Mouse (Mus musculus) brain, embryonic 18.5 days (tissue): Measurements from ENCODE around the gene Pax8.

ENCODE experiments used
- DNase-seq: peaks from one replicate; pipeline ENCODE4 v3.0.0-alpha.2; 2012; ENCODE audit warnings: low read depth, low spot score

The Pax8 gene

DNA sequence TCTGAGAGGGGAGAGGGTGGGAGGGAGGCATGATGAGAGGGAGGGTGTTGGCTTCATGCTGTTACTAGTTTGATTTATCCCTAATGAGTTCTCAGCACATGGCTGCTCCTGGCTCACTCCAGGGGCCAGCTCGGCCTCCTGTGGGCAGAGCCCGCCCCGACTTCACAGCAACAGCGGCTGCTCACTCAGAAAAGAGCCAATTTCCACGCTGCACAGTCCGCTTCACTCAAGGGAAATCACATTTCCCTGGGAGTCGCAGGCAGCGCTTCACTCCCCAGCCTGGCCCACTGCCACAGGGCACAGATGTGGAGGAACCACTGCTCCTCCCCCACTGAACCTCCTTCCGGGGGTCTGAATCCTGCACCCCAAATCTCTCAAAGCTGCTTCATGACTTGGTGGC is 58.7 kb downstream of the Pax8 start:
- DNase-seq: no peak

DNA sequence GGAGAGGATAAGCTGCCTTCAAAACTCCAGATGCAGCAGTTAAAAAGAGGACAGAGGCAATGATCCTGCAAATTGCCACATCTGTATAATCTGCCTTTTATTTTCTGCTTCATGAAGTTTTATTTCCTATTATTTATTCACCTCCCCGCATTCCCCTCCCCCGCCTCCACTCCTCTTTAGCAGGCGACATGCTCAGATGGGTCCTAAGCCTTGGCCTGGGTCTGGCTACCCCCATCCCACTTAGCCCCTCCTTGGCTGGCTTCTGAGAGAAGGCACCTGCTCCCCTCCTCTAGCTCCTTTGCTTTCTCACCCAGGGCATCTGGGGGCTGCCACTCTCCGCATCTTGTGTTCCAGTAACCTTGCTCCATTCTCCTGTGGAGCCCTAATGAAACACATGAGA is 61.7 kb downstream of the Pax8 start:
- DNase-seq: no peak

DNA sequence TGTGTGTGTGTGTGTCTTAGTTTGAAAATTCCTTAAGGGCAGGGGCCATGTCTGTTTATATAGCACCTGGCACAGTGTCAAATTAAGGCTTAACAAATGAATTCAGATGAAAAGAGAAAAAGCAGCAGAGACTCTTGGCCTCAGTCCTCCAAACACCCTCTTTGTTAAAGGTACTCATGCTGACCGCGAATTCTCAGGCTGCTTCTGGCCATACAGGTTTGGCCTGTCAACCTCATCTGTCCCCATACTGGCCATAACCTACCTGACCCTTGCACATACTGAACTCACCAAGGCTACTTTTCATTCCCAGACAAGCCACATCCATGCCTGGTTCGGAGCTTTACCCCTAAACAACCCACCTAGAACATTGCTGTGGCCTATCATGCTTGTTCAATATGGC is 62.2 kb downstream of the Pax8 start:
- DNase-seq: no peak

DNA sequence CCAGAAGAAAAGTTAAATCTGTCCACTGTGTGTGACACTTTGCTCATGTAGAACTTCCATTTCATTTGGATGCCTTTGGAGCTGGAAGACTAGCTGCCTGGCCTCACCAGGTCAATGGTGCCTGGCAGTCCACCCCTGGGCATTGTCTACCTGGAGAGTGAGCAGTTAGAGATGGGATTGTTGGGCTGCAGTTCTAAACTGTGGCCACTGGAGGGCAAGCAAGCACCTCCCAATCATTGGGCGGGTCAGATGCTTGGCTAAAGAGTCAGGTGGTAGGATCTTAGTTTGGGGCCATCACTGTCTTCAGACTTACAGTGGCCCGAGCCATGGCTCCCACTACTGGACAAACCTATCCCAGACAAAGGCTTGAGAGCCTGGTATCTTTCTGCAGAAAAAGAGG is 66.2 kb downstream of the Pax8 start:
- DNase-seq: peak; percentile 26

DNA sequence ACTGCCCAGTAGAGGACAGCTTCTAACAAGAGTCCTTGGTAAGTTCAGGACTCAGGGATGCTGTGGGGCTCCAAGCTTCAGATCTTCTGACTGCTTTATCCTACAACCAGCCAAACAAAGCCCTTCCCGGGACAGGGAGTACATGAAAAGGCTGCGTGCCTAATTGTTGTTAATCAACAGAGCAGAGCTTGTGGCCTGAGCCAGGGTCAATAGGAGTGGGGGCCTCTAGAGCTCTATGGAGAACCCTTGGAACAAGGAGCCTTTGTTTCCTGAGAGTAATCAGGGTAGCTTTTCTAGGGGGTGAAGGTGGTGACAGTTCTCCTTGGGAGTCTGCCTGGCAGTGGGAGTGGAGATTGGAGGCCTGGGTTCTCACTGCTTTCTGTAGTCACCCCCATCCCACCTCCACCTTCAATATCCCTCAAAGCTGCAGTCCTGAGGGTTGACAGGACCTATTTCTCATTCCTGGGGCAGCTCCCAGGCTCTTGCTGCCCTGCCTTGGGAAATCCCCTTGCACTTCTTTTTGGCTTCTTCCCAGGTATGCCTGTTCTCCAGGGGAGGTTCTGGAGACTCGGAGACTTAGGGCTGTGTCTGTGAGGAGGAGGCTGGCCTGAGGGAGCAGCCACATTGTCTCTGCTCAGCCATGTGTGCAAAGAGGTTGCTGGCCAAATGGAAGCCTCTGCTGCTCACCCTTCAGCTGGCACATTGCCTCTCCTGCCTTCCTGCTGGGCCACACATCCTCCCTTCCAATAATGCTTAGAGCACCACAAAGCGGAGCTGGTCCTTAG is 67.5 kb downstream of the Pax8 start:
- DNase-seq: no peak

DNA sequence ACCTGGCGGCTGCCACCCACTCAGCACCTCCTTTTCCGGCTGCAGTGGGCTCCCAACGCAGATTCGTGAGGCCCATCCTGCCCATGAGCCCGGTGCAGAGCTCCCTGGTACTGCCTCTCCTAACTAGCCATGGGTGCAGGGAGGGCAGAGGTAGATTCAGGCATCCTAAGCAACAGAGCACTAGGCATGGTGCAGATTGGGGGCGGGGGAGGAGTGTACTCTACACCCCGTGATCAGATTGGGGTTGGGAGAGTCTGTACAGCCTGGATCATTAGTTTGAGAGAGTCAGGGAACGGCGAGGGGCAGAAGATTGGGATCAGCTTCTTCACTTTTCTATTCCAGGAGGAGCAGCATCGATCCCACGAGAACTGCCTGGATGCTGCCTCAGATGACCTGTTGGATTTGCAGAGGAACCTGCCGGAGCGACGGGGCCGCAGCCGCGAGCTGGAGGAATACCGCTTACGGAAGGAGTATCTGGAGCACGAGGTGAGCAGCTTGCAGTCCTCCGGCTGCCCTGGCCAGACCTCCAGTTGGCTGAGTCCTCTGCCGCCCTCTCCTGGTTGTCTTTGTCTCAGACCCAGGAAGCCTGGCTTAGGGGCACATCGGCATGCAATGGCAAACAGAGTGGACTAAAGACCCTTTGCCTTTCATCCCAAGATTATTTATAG is 69.9 kb downstream of the Pax8 start:
- DNase-seq: peak; percentile 28

DNA sequence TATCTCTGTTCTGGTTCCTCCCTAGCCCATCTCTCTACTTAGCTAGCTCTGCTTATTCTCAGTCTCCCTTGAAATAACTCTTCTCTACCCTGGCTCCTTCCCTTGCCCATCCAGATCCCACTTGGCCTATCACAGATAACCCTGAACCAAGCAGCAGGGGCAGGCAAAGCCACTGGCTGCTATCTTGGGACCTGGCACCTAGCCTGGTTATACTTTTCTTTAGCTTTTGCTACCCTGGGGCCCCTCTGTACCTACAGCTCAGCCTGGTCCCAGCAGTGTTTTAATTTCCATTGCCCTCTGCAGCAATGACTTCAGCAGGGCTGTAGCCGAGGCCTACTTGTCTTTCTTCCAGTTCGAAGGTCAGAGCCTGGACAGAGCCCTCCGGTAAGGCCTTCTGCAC is 74.7 kb downstream of the Pax8 start:
- DNase-seq: no peak

DNA sequence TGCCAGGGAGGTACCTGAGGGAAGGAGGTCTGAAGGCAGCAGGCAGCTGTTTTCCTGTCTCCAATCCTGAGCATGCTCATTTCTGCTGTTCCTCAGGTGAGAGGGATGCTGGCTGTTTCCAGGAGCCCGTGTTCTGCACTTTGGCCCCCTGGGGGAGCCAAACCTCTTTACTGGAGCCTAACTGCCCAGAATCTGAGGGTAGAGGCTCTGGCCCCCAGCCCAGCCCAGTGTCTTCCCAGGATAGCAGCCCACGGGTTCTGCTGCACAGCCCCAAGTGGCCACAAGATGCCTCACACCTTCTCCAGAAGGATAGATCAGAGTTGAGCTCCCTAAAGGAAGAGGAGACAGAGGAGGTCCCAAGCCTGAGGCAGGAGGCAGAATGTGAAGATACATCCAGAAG is 78.3 kb downstream of the Pax8 start:
- DNase-seq: no peak

DNA sequence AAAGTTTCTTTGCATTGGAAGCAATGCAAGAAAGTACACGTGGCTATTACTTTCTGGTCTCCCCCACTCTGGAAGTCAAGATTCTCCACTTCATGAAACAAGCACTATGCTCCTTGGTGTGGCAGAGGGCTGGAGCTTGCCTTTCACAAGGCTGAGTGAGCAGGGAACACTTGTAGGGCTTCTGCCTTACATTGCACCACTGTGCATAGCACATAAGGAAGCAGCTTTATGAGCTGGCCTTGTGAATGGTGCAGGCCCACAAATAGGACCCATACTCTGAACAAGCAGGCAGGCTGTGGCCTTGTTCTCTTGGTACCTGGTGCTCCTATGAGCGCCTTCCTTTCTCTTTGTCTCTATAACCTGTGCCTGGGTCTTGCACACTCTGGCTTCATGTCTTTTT is 82.1 kb downstream of the Pax8 start:
- DNase-seq: no peak

DNA sequence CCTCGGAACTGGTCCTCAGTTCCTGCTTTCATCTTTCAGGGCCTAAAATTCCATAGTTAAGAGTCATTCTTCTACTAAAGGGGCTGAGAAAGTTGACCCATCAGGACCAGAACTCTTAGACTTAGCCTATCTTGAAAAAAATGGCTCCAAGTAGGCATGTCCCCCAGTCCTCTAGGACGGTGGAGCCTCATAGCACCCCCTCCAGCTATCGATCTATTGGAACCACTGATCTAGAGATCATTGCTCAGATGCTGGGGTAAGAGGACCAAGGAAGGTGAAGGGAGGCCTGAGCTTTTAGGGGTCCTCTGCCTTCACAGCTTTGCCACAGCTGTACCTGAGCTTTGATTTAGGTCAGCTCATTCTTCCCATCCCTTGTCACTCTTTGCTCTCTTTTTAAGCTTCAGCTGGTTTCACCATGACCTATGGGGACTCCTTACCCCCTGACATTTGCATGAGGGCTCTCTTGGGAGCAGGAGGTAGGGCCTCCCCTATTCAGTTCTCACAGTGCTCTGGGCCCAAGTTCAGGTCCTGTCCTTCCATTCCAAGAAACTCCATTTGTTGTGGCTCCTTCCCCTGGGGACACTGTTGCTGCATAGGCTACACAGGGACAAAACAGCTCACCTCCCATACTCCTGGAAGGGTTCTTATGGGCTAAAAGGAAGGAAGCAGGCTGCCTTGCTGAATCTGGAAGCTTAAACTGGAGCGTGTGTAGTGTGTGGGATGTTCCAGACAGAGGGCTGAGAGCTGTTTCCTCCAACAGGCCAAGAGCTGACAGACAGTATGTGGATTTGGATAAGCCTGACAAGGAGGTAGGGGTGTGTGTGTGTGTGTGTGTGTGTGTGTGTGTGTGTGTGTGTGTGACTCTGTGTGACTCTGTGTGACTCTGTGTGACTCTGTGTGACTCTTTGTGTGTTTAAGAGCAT is 87.8 kb downstream of the Pax8 start:
- no peak for DNase-seq

DNA sequence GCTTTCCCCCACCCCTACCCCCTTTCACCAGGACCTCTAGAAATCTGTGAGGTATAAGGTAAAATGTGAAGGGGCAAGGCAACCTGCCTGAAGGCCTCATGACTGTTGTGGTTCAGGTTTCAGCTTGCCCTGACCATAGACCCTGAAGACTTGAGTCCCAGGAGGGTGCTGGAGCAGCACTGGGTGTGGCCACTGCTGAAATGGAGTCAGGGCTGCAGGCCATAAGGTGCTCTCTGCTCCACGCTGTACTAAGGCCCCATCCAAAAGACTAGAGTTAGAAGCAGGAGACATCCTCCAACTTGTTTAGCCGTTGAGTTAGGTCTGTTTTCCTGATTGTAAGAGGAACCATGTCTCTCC is 88.5 kb downstream of the Pax8 start:
- DNase-seq: no peak

DNA sequence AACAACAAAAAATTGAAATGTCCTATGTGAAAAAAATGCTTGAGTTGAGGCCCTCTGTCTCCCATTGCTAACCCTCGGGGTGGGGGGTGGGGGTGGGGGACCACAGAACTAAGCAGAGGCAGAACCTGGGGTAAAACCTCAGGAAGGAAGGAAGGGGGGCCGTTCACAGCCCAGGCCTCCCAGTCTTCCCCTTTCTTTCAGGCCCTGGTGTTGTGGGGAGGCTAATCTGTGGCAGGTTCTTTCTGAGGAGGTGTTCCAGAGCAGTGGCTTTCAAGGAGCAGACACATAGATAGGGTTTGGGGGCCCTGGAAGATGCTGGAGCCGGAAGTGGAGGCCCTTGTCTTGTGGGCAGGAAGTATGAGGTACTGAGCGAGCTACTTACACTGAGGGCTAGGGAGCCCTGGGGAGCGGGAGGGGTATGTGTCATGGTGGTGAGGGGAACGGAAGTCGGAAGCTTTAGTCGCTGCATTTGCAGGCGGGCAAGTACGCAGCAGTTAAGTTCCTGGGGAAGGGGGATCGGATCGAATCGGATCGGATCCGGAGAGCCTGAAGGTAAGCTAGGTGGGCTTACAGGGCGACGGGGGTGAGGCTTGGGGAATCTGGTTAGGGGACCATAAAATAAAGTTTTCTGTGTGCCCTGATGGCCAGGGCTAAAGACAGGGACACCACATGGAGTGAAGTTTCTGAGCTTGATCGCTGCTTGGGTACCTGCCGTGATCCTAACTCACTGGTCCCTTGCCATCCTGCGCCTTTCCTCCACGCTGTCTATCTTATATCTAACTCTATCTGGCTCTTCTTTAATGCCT is 89.0 kb downstream of the Pax8 start:
- DNase-seq: no peak

DNA sequence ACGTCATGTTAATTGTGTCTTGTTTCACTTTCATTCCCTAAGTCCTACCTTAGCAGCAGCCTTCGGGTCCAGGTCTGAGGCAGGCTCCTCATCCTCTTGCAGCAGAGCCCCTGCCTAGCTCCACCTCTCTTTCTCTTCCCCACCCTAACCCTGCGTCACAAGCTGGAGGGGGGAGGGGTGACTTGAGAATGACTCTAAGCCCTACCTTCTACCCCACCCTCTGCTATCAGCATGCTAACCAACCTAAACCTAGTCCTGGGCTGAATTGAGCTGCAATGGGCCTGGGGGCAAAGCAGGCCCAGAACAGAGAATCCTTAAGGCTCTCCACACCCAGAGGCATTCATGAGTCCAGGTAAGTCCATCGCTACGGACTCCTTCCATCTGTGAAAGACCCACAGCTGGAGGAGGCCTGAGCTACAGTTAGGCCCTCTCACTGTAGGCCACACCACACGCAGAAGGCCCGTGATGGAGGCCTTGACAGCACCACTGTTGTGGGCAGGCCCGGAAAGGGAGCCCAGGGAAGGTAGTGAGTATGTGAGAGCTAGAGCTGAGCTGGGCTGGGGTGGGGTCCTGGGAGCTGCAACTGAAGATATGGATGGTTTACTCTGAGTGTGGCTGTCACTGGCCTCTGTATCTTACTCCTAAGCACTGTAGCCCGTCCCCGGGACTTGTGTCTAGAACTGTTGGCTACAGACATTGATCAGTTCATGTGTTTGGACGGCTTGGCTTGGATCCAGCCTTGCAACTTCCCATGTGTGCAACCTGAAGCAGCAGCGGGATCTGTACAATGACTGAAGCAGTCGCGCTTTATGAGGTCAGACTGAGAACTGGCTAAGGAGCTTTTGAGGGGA is 90.1 kb downstream of the Pax8 start:
- no peak for DNase-seq

DNA sequence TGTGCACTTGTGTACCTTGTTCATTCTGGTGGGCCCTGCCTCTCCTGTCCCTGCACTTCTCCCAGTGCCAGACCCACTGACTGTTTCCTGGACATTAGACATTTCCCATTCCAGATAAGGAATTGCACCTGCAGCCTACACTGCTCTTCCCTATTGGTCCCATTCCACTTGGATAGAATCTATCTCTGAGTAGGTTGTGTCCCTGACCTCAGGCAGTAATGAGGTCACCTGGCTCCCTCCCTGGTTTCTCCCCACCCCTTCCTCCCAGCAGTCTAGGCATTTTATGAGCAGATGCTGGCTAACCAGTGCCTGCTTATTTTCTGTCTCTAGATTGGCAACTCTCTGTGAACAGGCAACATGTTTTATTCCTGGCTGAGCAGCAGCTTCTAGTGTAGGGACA is 91.0 kb downstream of the Pax8 start:
- no peak for DNase-seq

DNA sequence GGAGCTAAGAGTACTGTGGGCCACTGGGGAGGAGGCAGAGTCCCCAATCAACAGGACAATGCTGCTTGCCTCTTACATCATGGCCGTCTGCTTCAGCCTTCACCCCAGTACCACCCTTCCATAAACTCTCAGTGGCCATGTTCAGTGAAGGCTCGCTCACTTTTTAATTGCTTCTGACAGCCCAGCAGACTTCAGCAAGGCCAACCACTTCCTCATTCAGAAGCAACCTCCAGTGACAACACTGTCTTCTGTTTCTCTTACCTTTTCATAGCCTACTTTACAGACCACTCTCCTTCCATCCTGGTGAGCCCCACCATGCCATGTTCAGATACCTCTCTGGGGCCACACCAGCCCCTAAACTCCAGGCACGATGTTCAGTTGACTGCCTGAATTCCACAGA is 91.8 kb downstream of the Pax8 start:
- no peak for DNase-seq

DNA sequence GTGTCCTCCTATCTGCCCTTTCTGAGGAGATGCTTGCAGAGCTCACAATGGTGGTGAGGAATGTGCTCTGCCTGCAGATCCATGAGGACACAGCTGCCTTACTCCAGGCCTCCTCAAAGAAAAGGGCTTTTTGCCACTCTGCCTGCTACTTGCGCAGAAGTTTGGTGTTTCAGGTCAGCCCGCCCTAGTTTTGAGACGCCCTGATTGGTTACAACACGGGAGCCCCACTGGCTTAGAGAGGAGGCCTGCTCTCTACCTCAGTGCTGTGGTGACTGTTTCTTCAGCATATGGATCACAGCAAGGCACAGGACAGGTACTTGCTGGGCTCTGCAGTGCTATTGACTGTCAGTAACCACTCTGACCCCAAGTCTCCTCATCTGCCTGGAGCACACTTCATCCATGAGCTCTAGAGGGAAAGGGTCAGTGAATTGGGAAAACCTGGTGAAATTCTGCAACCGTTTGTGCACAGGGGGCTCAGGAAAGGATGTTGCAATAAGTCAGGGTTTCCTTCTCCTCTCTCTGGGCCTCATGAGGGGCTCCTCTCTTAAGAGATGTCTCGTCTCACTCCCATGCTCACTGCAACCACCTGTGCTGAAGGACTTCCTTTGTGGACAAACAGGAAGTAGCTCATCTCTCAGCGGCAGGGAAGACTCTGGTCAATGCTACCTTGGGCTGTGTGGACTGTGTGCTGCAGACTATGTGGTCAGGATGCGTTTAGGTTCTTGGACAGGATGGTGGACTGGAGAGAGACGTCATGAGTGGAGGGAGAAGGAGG is 92.8 kb downstream of the Pax8 start:
- no peak for DNase-seq

DNA sequence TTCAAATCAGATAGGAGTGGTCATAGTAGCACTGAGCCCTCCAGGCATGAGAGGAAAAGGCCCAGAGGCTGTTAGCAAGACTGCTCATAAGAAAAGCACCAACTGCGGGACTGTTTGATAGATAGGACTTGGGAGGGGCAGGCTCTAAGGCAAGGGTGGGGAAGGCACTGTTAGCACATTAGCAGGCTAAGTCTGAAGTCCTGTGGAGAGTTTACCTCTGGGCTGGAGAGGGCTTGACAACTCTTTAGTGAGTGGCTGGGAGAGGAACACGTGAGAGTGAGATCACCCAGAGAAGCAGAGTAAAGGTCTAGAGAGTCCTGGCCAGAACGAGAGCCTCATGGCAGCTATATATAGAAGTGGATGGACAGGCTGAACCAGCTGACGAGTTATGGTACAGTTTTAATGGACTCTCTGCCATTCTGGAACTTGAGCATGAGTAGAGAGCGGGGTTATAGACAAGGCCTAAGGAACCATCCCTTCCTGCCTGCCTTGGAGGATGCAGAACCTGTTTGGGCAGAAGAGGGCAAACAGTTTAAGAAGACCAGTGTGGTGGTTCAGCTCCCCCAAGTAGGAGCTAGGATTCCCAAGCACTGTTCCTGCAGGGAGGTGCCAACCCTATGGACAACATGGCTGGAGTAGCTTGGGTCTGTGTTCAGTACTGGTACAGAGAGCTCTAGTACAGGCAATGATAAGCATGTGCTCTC is 96.5 kb downstream of the Pax8 start:
- DNase-seq: no peak
